Mouse (Mus musculus): ENCODE data around the gene Ttl. TPM values are rescaled to one million over a fixed set of nuclear protein-coding genes. Genes with fewer than 3 reads are reported as not detected.

Gene Ttl
- polyA plus RNA-seq, 1 experiment, result 2.2 TPM

GRCm38 (mm10) chr2:129061456-129062059 lies 4.2 kb upstream of the Ttl start:
- no peak overlapping the region for H3K4me3 ChIP-seq (replicated peaks; ENCODE audit: control insufficient read depth, low read depth, low read length)
- 80% methylated on average over 10 of the region's 10 CpGs for WGBS
- H3K4me1 ChIP-seq (ENCODE audit: control insufficient read depth, insufficient read depth, low read length), result no peaks in the 10 kb centered on the region
- TF ChIP-seq POLR2A (IDR thresholded peaks at IDR 0.05; ENCODE audit: borderline replicate concordance, control insufficient read depth, low read depth, low read length) (no peak), CTCF (IDR thresholded peaks at IDR 0.05; ENCODE audit: control insufficient read depth, insufficient read depth, low read length) (no peak)
- no peak overlapping the region for H3K27ac ChIP-seq (ENCODE audit: control insufficient read depth, insufficient read depth, low read depth, low read length, poor library complexity)

- peak overlapping the region; percentile 73 for H3K4me3 ChIP-seq (replicated peaks; ENCODE audit: control insufficient read depth, low read depth, low read length)
- no peaks in the 10 kb centered on the region; the same call in 1 of the 2 replicates for H3K4me1 ChIP-seq (ENCODE audit: control insufficient read depth, insufficient read depth, low read length)
- WGBS, result 1% methylated on average over 20 of the region's 20 CpGs
- H3K27ac ChIP-seq (ENCODE audit: control insufficient read depth, insufficient read depth, low read depth, low read length, poor library complexity), result no peak overlapping the region
- TF ChIP-seq POLR2A (IDR thresholded peaks at IDR 0.05; ENCODE audit: borderline replicate concordance, control insufficient read depth, low read depth, low read length), result no peak
- no peak for TF ChIP-seq CTCF (IDR thresholded peaks at IDR 0.05; ENCODE audit: control insufficient read depth, insufficient read depth, low read length)
Measured at GRCm38 (mm10) chr2:129066326-129066725, 584 bp downstream of the Ttl start.

GRCm38 (mm10) chr2:129070296-129070695 lies 4.6 kb downstream of the Ttl start:
- Histone ChIP-seq H3K4me1 (ENCODE audit: control insufficient read depth, insufficient read depth, low read length) (no peaks in the 10 kb centered on the region; the same call in 1 of the 2 replicates), H3K4me3 (replicated peaks; ENCODE audit: control insufficient read depth, low read depth, low read length) (no peak overlapping the region), H3K27ac (ENCODE audit: control insufficient read depth, insufficient read depth, low read depth, low read length, poor library complexity) (no peak overlapping the region)
- TF ChIP-seq CTCF (IDR thresholded peaks at IDR 0.05; ENCODE audit: control insufficient read depth, insufficient read depth, low read length), result no peak
- TF ChIP-seq POLR2A (IDR thresholded peaks at IDR 0.05; ENCODE audit: borderline replicate concordance, control insufficient read depth, low read depth, low read length), result no peak
- WGBS, result 87% methylated on average over 3 of the region's 3 CpGs

- TF ChIP-seq POLR2A (IDR thresholded peaks at IDR 0.05; ENCODE audit: borderline replicate concordance, control insufficient read depth, low read depth, low read length) (no peak), CTCF (IDR thresholded peaks at IDR 0.05; ENCODE audit: control insufficient read depth, insufficient read depth, low read length) (peak; percentile 63)
- WGBS, result 85% methylated on average over 3 of the region's 3 CpGs
- Histone ChIP-seq H3K27ac (ENCODE audit: control insufficient read depth, insufficient read depth, low read depth, low read length, poor library complexity) (no peak overlapping the region), H3K4me1 (ENCODE audit: control insufficient read depth, insufficient read depth, low read length) (no peaks in the 10 kb centered on the region), H3K4me3 (replicated peaks; ENCODE audit: control insufficient read depth, low read depth, low read length) (no peak overlapping the region)
Measured at GRCm38 (mm10) chr2:129078313-129078712, 12.6 kb downstream of the Ttl start.

- H3K4me3 ChIP-seq (replicated peaks; ENCODE audit: control insufficient read depth, low read depth, low read length), result no peak overlapping the region
- TF ChIP-seq POLR2A (IDR thresholded peaks at IDR 0.05; ENCODE audit: borderline replicate concordance, control insufficient read depth, low read depth, low read length) (no peak), CTCF (IDR thresholded peaks at IDR 0.05; ENCODE audit: control insufficient read depth, insufficient read depth, low read length) (no peak)
- H3K4me1 ChIP-seq (ENCODE audit: control insufficient read depth, insufficient read depth, low read length), result no peaks in the 10 kb centered on the region
- no peak overlapping the region for H3K27ac ChIP-seq (ENCODE audit: control insufficient read depth, insufficient read depth, low read depth, low read length, poor library complexity)
- 81% methylated on average over 2 of the region's 2 CpGs for WGBS
Measured at GRCm38 (mm10) chr2:129079194-129079593, 13.5 kb downstream of the Ttl start.

- Histone ChIP-seq H3K27ac (ENCODE audit: control insufficient read depth, insufficient read depth, low read depth, low read length, poor library complexity) (no peak overlapping the region), H3K4me1 (ENCODE audit: control insufficient read depth, insufficient read depth, low read length) (no peaks in the 10 kb centered on the region), H3K4me3 (replicated peaks; ENCODE audit: control insufficient read depth, low read depth, low read length) (no peak overlapping the region)
- 79% methylated on average over 13 of the region's 13 CpGs for WGBS
- TF ChIP-seq CTCF (IDR thresholded peaks at IDR 0.05; ENCODE audit: control insufficient read depth, insufficient read depth, low read length), result no peak
- TF ChIP-seq POLR2A (IDR thresholded peaks at IDR 0.05; ENCODE audit: borderline replicate concordance, control insufficient read depth, low read depth, low read length), result no peak
Measured at GRCm38 (mm10) chr2:129081097-129081496, 15.4 kb downstream of the Ttl start.

GRCm38 (mm10) chr2:129083514-129083913 lies 17.8 kb downstream of the Ttl start:
- TF ChIP-seq CTCF (IDR thresholded peaks at IDR 0.05; ENCODE audit: control insufficient read depth, insufficient read depth, low read length) (no peak), POLR2A (IDR thresholded peaks at IDR 0.05; ENCODE audit: borderline replicate concordance, control insufficient read depth, low read depth, low read length) (no peak)
- no peak overlapping the region for H3K4me3 ChIP-seq (replicated peaks; ENCODE audit: control insufficient read depth, low read depth, low read length)
- WGBS, result 71% methylated on average over 5 of the region's 5 CpGs
- no peak overlapping the region for H3K27ac ChIP-seq (ENCODE audit: control insufficient read depth, insufficient read depth, low read depth, low read length, poor library complexity)
- H3K4me1 ChIP-seq (ENCODE audit: control insufficient read depth, insufficient read depth, low read length), result no peaks in the 10 kb centered on the region

GRCm38 (mm10) chr2:129084959-129085358 lies 19.2 kb downstream of the Ttl start:
- WGBS, result 63% methylated on average over 2 of the region's 2 CpGs
- Histone ChIP-seq H3K27ac (ENCODE audit: control insufficient read depth, insufficient read depth, low read depth, low read length, poor library complexity) (no peak overlapping the region), H3K4me3 (replicated peaks; ENCODE audit: control insufficient read depth, low read depth, low read length) (no peak overlapping the region), H3K4me1 (ENCODE audit: control insufficient read depth, insufficient read depth, low read length) (no peaks in the 10 kb centered on the region)
- TF ChIP-seq POLR2A (IDR thresholded peaks at IDR 0.05; ENCODE audit: borderline replicate concordance, control insufficient read depth, low read depth, low read length) (no peak), CTCF (IDR thresholded peaks at IDR 0.05; ENCODE audit: control insufficient read depth, insufficient read depth, low read length) (peak; percentile 62)

- H3K4me3 ChIP-seq (replicated peaks; ENCODE audit: control insufficient read depth, low read depth, low read length), result no peak overlapping the region
- no peak for TF ChIP-seq CTCF (IDR thresholded peaks at IDR 0.05; ENCODE audit: control insufficient read depth, insufficient read depth, low read length)
- no peak for TF ChIP-seq POLR2A (IDR thresholded peaks at IDR 0.05; ENCODE audit: borderline replicate concordance, control insufficient read depth, low read depth, low read length)
- H3K27ac ChIP-seq (ENCODE audit: control insufficient read depth, insufficient read depth, low read depth, low read length, poor library complexity), result no peak overlapping the region
- no peaks in the 10 kb centered on the region for H3K4me1 ChIP-seq (ENCODE audit: control insufficient read depth, insufficient read depth, low read length)
- 76% methylated on average over 1 of the region's 1 CpGs for WGBS
Measured at GRCm38 (mm10) chr2:129087520-129087919, 21.8 kb downstream of the Ttl start.

All from bone marrow, adult 2 months (tissue).